Mouse (Mus musculus) spleen, adult 2 months (tissue): ENCODE measurements around the gene Npas3.

Source experiments
- CTCF ChIP-seq: fragments of 200-500 bp; IDR thresholded peaks from 2 replicates; pipeline ENCODE4 v1.5.1; 2011; ENCODE audit warnings: mild to moderate bottlenecking, inconsistent platforms; ENCODE audit not compliant: insufficient read depth, insufficient read length, insufficient replicate concordance; ENCODE audit errors: extremely low read depth
- POLR2A ChIP-seq: fragments of 200-500 bp; IDR thresholded peaks from 2 replicates; pipeline ENCODE4 v1.6.1; 2011; ENCODE audit warnings: low read depth, low read length, inconsistent platforms

- TF ChIP-seq CTCF (no peak), POLR2A (no peak)
Observed at GRCm38 (mm10) chr12:53814291-53814690, 565.8 kb downstream of the Npas3 start.
